Mouse (Mus musculus) embryonic facial prominence, embryonic 13.5 days (tissue): ENCODE data around the gene Pde6c. TPM values are rescaled to one million over a fixed set of nuclear protein-coding genes. Genes with fewer than 3 reads are reported as not detected.

Experiments used
- ATAC-seq: fragments of 200-750 bp; cut with Nextera tagmentation; 2 replicates; pipeline ENCODE4 v1.8.0; 2017; ENCODE audit warnings: low read depth; ENCODE audit not compliant: insufficient number of reproducible peaks, insufficient read depth, low FRiP score, low TSS enrichment
- H3K27ac ChIP-seq: fragments of 300-500 bp; sonication (generic); 2 replicates; pipeline ENCODE4 v1.5.1; 2015; ENCODE audit warnings: moderate library complexity, mild to moderate bottlenecking, inconsistent platforms
- H3K27me3 ChIP-seq: fragments of 300-500 bp; sonication (generic); 2 replicates; pipeline ENCODE4 v1.6.1; 2015; ENCODE audit warnings: mild to moderate bottlenecking, inconsistent platforms
- H3K36me3 ChIP-seq: fragments of 300-500 bp; sonication (generic); 2 replicates; pipeline ENCODE4 v1.6.1; 2015; ENCODE audit warnings: mild to moderate bottlenecking, inconsistent platforms
- H3K4me1 ChIP-seq: fragments of 300-500 bp; sonication (generic); 2 replicates; pipeline ENCODE4 v1.6.1; 2015; ENCODE audit warnings: inconsistent platforms
- H3K4me2 ChIP-seq: fragments of 300-500 bp; sonication (generic); 2 replicates; pipeline ENCODE4 v1.6.1; 2015; ENCODE audit warnings: moderate library complexity, mild to moderate bottlenecking, inconsistent platforms
- H3K4me3 ChIP-seq: fragments of 300-500 bp; sonication (generic); 2 replicates; pipeline ENCODE4 v1.5.1; 2015; ENCODE audit warnings: mild to moderate bottlenecking, inconsistent platforms
- H3K9ac ChIP-seq: fragments of 300-500 bp; sonication (generic); 2 replicates; pipeline ENCODE4 v1.6.1; 2015; ENCODE audit warnings: mild to moderate bottlenecking, inconsistent platforms
- H3K9me3 ChIP-seq: fragments of 300-500 bp; sonication (generic); 2 replicates; pipeline ENCODE4 v1.6.1; 2016; ENCODE audit warnings: inconsistent platforms
- WGBS: fragments of 180-500 bp; shearing (Covaris S2); methylation state at CpG from one replicate; pipeline ENCODE4 v1.1.7; 2015; ENCODE audit warnings: mixed read lengths; 5-methylcytosine and 5-hydroxymethylcytosine counted together
- polyA plus RNA-seq: library from polyadenylated mRNA; unstranded; fragments of >200 nt; fragmentation: Nextera tagmentation; extraction: Ambion mirVana; gene quantifications from 2 replicates; pipeline ENCODE4 v1.2.1, GENCODE M21; 2015

Pde6c gene
- polyA plus RNA-seq, result not detected in 2 replicates

GRCm38 (mm10) chr19:38132481-38132880, at the start of gene Pde6c:
TSS of gene Pde6c (plus strand) at chr19:38132781.
- Histone ChIP-seq H3K4me3 (no peak within 1 kb of the TSS), H3K27ac (no peak within 1 kb of the TSS), H3K4me1 (no peaks in the 10 kb centered on the region), H3K9ac (no peak within 1 kb of the TSS), H3K27me3 (no peaks in the 10 kb centered on the region), H3K4me2 (no peak within 1 kb of the TSS), H3K9me3 (no peaks in the 10 kb centered on the region), H3K36me3 (no peaks in the 10 kb centered on the region)
- 73% methylated on average over 6 of the region's 6 CpGs for WGBS
- no peak for ATAC-seq

GRCm38 (mm10) chr19:38082931-38083525, 49.6 kb upstream of the Pde6c start:
- Histone ChIP-seq H3K4me2 (no peak overlapping the region), H3K9me3 (no peaks in the 10 kb centered on the region), H3K4me1 (no peaks in the 10 kb centered on the region), H3K4me3 (no peak overlapping the region), H3K27ac (no peak overlapping the region), H3K36me3 (no peaks in the 10 kb centered on the region), H3K9ac (no peak overlapping the region), H3K27me3 (no peaks in the 10 kb centered on the region; the same call in 1 of the 2 replicates)
- no peak for ATAC-seq
- WGBS, result 74% methylated on average over 5 of the region's 5 CpGs

GRCm38 (mm10) chr19:38085841-38086240, 46.7 kb upstream of the Pde6c start:
- H3K9me3 ChIP-seq, result no peaks in the 10 kb centered on the region
- ATAC-seq, result no peak
- H3K27me3 ChIP-seq, result no peaks in the 10 kb centered on the region; the same call in 1 of the 2 replicates
- no peaks in the 10 kb centered on the region for H3K4me1 ChIP-seq
- no peak overlapping the region for H3K9ac ChIP-seq
- H3K27ac ChIP-seq, result no peak overlapping the region
- no peak overlapping the region for H3K4me3 ChIP-seq
- no peak overlapping the region for H3K4me2 ChIP-seq
- H3K36me3 ChIP-seq, result no peaks in the 10 kb centered on the region
- WGBS, result 78% methylated on average over 4 of the region's 4 CpGs

DNA sequence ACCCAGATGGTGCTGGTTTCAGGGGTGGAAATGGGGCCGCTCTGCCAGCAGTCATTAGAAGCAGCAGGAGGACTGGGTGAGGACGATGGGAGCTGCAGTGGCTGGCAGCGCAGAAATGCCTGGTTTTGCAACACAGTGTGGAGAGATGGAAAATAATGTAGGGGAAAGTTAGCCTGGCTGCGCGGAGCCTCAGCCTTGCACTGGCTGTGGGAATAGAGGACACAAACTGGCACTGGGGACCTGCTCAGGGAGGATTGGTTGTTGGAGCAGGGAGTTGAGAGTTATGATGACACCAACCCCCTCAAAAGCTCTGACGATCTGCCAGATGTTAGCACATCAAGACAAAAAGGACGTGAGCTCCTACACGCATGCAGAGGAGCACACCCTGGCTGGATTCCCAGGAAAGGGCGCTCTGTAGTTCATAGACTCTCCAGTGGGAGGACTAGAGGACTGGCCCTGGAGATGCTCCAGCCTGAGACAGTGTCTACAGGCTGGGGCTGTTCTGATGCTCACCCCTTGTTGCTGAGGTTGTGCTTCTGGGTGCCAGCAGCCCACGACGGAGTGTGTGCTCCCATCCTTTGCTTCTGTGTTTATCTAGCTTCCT, 45.5 kb upstream of the Pde6c start:
- Histone ChIP-seq H3K4me3 (no peak overlapping the region), H3K27ac (no peak overlapping the region), H3K36me3 (no peaks in the 10 kb centered on the region), H3K27me3 (no peaks in the 10 kb centered on the region; the same call in 1 of the 2 replicates), H3K4me1 (no peaks in the 10 kb centered on the region), H3K9ac (no peak overlapping the region), H3K4me2 (no peak overlapping the region), H3K9me3 (no peaks in the 10 kb centered on the region)
- WGBS, result 54% methylated on average over 11 of the region's 11 CpGs
- 0 out of 2 replicates have a peak, but pooled peaks have one; percentile 26 for ATAC-seq

- H3K4me2 ChIP-seq, result no peak overlapping the region
- H3K36me3 ChIP-seq, result no peaks in the 10 kb centered on the region
- peaks cover 9% of the 10 kb centered on the region for H3K27me3 ChIP-seq
- H3K27ac ChIP-seq, result no peak overlapping the region
- H3K9ac ChIP-seq, result no peak overlapping the region
- no peaks in the 10 kb centered on the region for H3K4me1 ChIP-seq
- no peaks in the 10 kb centered on the region for H3K9me3 ChIP-seq
- no peak overlapping the region for H3K4me3 ChIP-seq
- WGBS, result 72% methylated on average over 8 of the region's 8 CpGs
- no peak for ATAC-seq
Measured at GRCm38 (mm10) chr19:38089358-38089757, 43.2 kb upstream of the Pde6c start.

DNA sequence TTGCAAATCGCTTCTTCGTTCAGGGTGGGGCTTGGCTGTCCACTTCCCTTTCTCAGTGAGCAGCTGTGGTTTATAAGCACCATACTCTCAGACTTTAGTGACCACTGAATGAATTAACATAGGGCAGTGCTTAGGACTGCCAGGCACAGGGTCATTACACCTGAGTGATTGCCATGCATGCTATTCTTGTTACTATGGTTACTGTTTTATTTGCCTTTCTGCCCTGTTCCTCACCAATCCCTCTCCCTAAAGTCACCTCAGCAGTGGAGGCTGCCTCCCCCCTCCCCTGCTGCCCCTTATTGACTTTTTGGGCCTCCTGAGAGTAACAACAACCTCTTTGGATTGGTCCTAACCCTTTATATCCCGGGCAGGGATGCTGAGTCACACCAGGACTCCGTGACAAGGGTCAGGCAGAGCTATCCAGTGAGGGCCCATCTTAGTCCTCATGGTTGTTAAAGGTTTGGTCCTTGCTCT, 41.0 kb upstream of the Pde6c start:
- no peak for ATAC-seq
- Histone ChIP-seq H3K4me3 (no peak overlapping the region), H3K4me1 (no peaks in the 10 kb centered on the region), H3K9me3 (no peaks in the 10 kb centered on the region), H3K36me3 (no peaks in the 10 kb centered on the region), H3K27me3 (peaks cover 29% of the 10 kb centered on the region), H3K4me2 (no peak overlapping the region), H3K9ac (no peak overlapping the region), H3K27ac (no peak overlapping the region)
- 69% methylated on average over 4 of the region's 4 CpGs for WGBS

DNA sequence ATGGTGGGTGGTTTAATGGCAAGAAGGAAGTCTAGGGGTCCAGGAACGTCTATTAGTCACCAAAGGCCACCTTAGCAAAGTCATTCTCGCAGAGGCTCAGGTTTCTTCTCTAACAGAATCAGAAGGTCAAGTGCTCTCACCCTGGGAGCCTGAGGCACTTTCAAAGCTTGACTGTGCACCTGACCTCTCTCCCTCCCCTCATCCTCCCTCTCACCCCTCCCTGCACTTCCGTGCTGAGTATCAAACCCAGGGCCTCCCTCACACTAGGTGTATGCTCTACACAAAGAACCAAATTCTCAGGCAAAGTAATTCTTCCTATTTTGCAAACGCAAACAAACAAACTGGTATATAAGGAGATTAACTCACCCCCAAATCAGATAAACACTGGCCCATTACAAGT, 36.4 kb upstream of the Pde6c start:
- Histone ChIP-seq H3K27ac (no peak overlapping the region), H3K27me3 (peaks cover 66% of the 10 kb centered on the region), H3K36me3 (no peaks in the 10 kb centered on the region), H3K4me2 (no peak overlapping the region), H3K9ac (no peak overlapping the region), H3K9me3 (no peaks in the 10 kb centered on the region), H3K4me1 (peaks cover 9% of the 10 kb centered on the region), H3K4me3 (no peak overlapping the region)
- ATAC-seq, result no peak
- WGBS, result 4% methylated on average over 4 of the region's 4 CpGs

GRCm38 (mm10) chr19:38096858-38097758, 35.5 kb upstream of the Pde6c start, which contains the start of gene Ffar4:
TSS of gene Ffar4 (plus strand) at chr19:38097071.
- Histone ChIP-seq H3K27me3 (peaks cover 66% of the 10 kb centered on the region), H3K4me1 (peaks cover 9% of the 10 kb centered on the region), H3K36me3 (no peaks in the 10 kb centered on the region), H3K9me3 (no peaks in the 10 kb centered on the region), H3K4me3 (peak within 1 kb of the TSS; percentile 40), H3K27ac (no peak within 1 kb of the TSS), H3K4me2 (peak within 1 kb of the TSS; percentile 65), H3K9ac (0 out of 2 replicates have a peak within 1 kb of the TSS, but pooled peaks have one; percentile 44)
- ATAC-seq, result no peak
- whole genome bisulfite sequencing, result under 1% methylated on average over 77 of the region's 77 CpGs

- H3K4me2 ChIP-seq, result no peak overlapping the region
- H3K27me3 ChIP-seq, result no peaks in the 10 kb centered on the region; the same call in 1 of the 2 replicates
- no peak for ATAC-seq
- H3K4me3 ChIP-seq, result no peak overlapping the region
- no peaks in the 10 kb centered on the region for H3K9me3 ChIP-seq
- no peaks in the 10 kb centered on the region for H3K4me1 ChIP-seq
- 91% methylated on average over 4 of the region's 4 CpGs for WGBS
- H3K36me3 ChIP-seq, result no peaks in the 10 kb centered on the region
- H3K27ac ChIP-seq, result no peak overlapping the region
- no peak overlapping the region for H3K9ac ChIP-seq
Measured at GRCm38 (mm10) chr19:38107871-38108270, 24.7 kb upstream of the Pde6c start.

DNA sequence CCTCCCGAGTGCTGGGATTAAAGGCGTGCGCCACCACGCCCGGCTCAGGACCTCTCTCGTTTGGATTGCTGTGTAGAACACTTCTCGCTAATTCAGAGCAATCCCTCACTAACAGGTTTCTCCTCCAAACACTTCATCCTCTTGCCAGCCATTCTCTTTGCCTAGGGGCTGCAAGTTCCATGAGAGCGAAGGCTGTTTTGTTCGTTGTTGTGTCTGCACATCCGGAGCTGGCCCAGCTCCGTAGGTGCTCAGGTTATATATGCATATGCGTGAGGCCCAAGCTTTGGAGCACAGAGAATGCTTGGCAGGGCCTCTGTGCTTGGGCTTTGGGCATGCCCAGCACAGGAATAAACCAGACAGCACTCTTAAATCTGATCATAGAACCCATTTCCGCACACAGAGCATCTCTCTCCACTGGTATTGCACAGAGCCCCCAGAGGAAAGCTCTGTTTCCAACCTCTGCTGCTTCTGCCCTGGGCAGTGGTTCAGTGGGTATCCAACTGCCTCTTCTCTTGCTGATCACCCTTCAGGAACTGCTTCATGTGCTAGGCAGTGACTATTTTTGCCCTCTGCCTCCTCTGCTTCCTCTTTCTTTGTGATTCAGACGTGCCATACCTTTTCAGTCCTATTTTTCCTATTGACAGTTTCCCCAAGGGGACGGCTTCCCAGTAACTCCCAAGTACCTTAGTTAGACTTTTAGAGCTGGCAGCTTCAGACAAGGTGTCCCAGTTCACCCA, 22.9 kb upstream of the Pde6c start:
- no peak for ATAC-seq
- H3K4me2 ChIP-seq, result no peak overlapping the region

DNA sequence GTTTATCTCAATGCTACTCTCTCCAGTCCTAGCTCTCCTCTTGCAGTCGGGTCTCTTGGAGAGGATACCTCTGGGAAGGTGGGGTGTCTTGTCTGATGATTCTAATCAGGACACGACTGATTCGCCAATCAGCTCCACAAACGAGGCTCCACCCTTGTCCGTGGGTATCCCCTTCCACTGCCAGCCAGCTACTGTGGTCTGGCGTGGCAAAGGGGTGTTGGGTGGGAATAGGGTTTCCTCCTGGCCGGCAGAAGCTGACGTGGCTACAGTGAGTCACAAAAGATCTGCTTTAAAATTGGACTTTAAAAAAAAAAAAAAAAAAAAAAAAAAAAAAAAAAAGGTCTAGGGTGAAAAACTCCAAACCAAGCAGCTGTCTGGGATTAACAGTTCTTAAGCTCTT, 21.5 kb upstream of the Pde6c start:
- Histone ChIP-seq H3K27me3 (no peaks in the 10 kb centered on the region), H3K9ac (no peak overlapping the region), H3K4me1 (no peaks in the 10 kb centered on the region), H3K27ac (no peak overlapping the region), H3K4me3 (no peak overlapping the region), H3K36me3 (no peaks in the 10 kb centered on the region), H3K9me3 (no peaks in the 10 kb centered on the region), H3K4me2 (no peak overlapping the region)
- 70% methylated on average over 8 of the region's 8 CpGs for WGBS
- ATAC-seq, result no peak

More for the DNA sequence above, 22.9 kb upstream of the Pde6c start:
- H3K4me1 ChIP-seq, result no peaks in the 10 kb centered on the region
- no peaks in the 10 kb centered on the region for H3K9me3 ChIP-seq
- H3K27ac ChIP-seq, result no peak overlapping the region
- H3K36me3 ChIP-seq, result no peaks in the 10 kb centered on the region
- no peaks in the 10 kb centered on the region; the same call in 1 of the 2 replicates for H3K27me3 ChIP-seq
- H3K9ac ChIP-seq, result no peak overlapping the region
- 92% methylated on average over 15 of the region's 15 CpGs for WGBS
- H3K4me3 ChIP-seq, result no peak overlapping the region
